In the genomic region with DNA sequence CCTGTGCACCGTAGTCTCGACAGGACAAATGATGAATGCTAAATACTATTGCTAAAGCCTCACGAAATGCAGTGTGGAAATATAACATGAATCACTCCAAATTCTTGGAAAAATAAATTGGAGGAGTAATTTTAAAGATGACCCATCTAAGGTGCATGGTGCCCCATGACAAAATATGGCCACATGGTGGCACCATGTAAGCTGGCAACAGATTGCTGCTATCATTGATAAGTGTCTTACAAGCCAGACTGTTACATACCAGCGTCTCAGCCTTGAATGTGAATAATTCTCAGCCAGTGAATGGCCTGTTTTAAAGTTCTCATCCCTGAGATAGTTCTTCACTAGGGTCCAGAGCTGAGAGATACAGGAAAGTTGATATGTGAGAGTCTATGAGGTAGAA, we compare ENCODE assay signal across 7 mouse cellular contexts.
DNase-seq lines count a peak whose midpoint lies in the region; ATAC-seq and TF ChIP-seq lines count a peak whose summit lies in the region.
"Not testable (repeated sequence)": the region's sequence is repeated elsewhere in the genome, so short reads cannot be mapped to it uniquely, and the experiment has no call there.

No protein-coding gene starts in this region.

- H3K4me1 ChIP-seq in forebrain, postnatal 0 days (ENCODE audit: insufficient read depth); intestine, postnatal 0 days (replicated peaks; ENCODE audit: control insufficient read depth, insufficient read depth, low read length); midbrain, embryonic 14.5 days (ENCODE audit: control insufficient read depth, insufficient read depth, low read length): not testable (repeated sequence)

- not testable (repeated sequence) for H3K9me3 ChIP-seq in forebrain, postnatal 0 days (ENCODE audit: low read length); intestine, postnatal 0 days (ENCODE audit: control insufficient read depth); midbrain, embryonic 14.5 days (ENCODE audit: control insufficient read depth, low read length)

- intact Hi-C loops in left cerebral cortex, adult 2 months (cut with DNase I): loop anchor here (10.0 kb wide), 1 partner anchor 304 kb away; no protein-coding TSS in a partner anchor

- not testable (repeated sequence) for H3K27me3 ChIP-seq in forebrain, postnatal 0 days (ENCODE audit: insufficient read depth, low read length); intestine, postnatal 0 days (replicated peaks; ENCODE audit: control insufficient read depth, insufficient read depth, low read length); midbrain, embryonic 14.5 days (ENCODE audit: control insufficient read depth, insufficient read depth, low read length)

- H3K4me2 ChIP-seq in forebrain, postnatal 0 days (ENCODE audit: low read depth); intestine, postnatal 0 days (replicated peaks; ENCODE audit: low read depth); midbrain, embryonic 14.5 days (ENCODE audit: low read length): not testable (repeated sequence)

- H3K36me3 ChIP-seq in forebrain, postnatal 0 days (ENCODE audit: insufficient read depth); intestine, postnatal 0 days (ENCODE audit: control insufficient read depth, insufficient read depth); midbrain, embryonic 14.5 days (ENCODE audit: control insufficient read depth, insufficient read depth, low read length): not testable (repeated sequence)

- ATAC-seq in forebrain, postnatal 0 days; intestine, postnatal 0 days; midbrain, embryonic 14.5 days (ENCODE audit: low FRiP score, low TSS enrichment): not testable (repeated sequence)

- H3K9ac ChIP-seq in forebrain, postnatal 0 days; intestine, postnatal 0 days (ENCODE audit: low read depth, low read length); midbrain, embryonic 14.5 days (replicated peaks; ENCODE audit: low read length): not testable (repeated sequence)

- peak; percentile 47; the same call in 1 of the 2 replicates for TF ChIP-seq CTCF in forebrain, postnatal 0 days (IDR thresholded peaks at IDR 0.05; ENCODE audit: low read depth)
- TF ChIP-seq CTCF in intestine, postnatal 0 days (IDR thresholded peaks at IDR 0.05; ENCODE audit: low read depth): peak; percentile 29; the same call in 1 of the 2 replicates
- TF ChIP-seq CTCF in left cerebral cortex, adult 2 months (IDR thresholded peaks at IDR 0.05): peak; percentile 44

- DNase-seq in adrenal gland, postnatal 36 days: peak; percentile 29 to 30
- peak; percentile 9 for DNase-seq in forebrain, postnatal 0 days
- DNase-seq in heart, adult 11 months: peak; percentile 24
- DNase-seq in kidney, postnatal 36 days: peak; percentile 7 to 35
- DNase-seq in left cerebral cortex, adult 2 months (ENCODE audit: extremely low spot score in 1 of 2, low spot score in 2 of 2): peak; percentile 13 to 22
- DNase-seq in midbrain, embryonic 14.5 days: peak; percentile 49

- H3K4me3 ChIP-seq in forebrain, postnatal 0 days (ENCODE audit: low read depth, low read length); intestine, postnatal 0 days (ENCODE audit: low read depth, low read length); left cerebral cortex, adult 2 months; midbrain, embryonic 14.5 days (replicated peaks; ENCODE audit: low read depth, low read length): not testable (repeated sequence)

- 52% methylated on average over 4 of the region's 4 CpGs for WGBS in forebrain, postnatal 0 days
- WGBS in intestine, postnatal 0 days: 64% methylated on average over 4 of the region's 4 CpGs
- 74% methylated on average over 4 of the region's 4 CpGs for WGBS in midbrain, embryonic 14.5 days

- H3K27ac ChIP-seq in forebrain, postnatal 0 days (ENCODE audit: low read depth, low read length); intestine, postnatal 0 days (ENCODE audit: low read depth, low read length); left cerebral cortex, adult 2 months; midbrain, embryonic 14.5 days (replicated peaks; ENCODE audit: low read depth, low read length): not testable (repeated sequence)
